Mouse (Mus musculus) bone marrow, adult 2 months (tissue): ENCODE measurements around the gene Zfp955b.
"Not testable (repeated sequence)": the region's sequence is repeated elsewhere in the genome, so short reads cannot be mapped to it uniquely, and the experiment has no call there.

Experiments
- CTCF ChIP-seq: fragments of 200-500 bp; IDR thresholded peaks from 2 replicates; pipeline ENCODE4 v1.5.1; 2011; ENCODE audit warnings: low read length, control low read depth; ENCODE audit not compliant: control insufficient read depth, insufficient read depth
- POLR2A ChIP-seq: fragments of 200-500 bp; IDR thresholded peaks from 2 replicates; pipeline ENCODE4 v1.6.1; 2011; ENCODE audit warnings: low read depth, mild to moderate bottlenecking, control low read depth, low read length, borderline replicate concordance; ENCODE audit not compliant: control insufficient read depth

DNA sequence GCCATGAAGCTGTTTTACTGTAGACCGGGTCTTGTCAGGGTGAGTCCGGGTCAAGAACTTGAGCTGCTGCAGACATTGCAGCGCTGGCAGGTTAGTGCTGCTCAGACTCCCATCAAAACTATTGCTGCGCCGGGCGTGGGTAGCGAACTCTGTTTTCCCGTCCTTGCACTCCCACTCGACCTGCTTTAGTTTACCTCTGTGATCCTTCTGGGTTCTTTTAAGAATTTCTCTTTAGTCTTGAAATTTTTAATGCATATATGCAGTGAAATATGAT, 469 bp downstream of the Zfp955b start:
- TF ChIP-seq CTCF, POLR2A: not testable (repeated sequence)
